Mouse (Mus musculus) megakaryocyte, embryonic 14.5 days (primary cell): ENCODE measurements around the gene Gnb1.

Experiments used
- FLI1 ChIP-seq: IDR thresholded peaks from 2 replicates; pipeline ENCODE4 v1.6.1; 2012; ENCODE audit warnings: low read length, inconsistent platforms, mixed read lengths
- GATA1 ChIP-seq: IDR thresholded peaks from 3 replicates; pipeline ENCODE4 v1.6.1; 2012; ENCODE audit warnings: mixed read lengths, low read length, inconsistent platforms, borderline replicate concordance

DNA sequence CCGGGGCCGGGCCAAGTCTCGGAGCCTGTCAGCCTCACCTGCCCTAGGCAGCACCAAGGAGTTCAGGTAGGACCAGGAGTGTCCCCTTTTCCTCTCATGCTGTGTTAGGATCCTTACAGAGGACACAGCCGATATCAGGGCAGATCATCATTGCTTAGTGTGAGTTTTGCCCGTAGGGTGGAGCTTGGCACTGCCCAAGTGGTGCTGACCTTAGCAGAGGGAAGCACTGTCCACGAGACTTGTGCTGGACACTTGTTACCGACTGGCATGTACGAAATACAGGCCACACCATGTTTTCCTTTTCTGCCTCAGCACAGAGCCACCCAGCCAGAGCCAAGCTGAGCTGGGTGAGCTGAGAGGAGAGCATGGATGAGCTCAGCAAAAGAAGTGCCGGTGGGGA is 86.0 kb downstream of the Gnb1 start:
- TF ChIP-seq GATA1 (no peak), FLI1 (no peak)
